Mouse (Mus musculus) spleen, adult 2 months (tissue): ENCODE results near the gene Bsn.

Source experiments
- CTCF ChIP-seq: fragments of 200-500 bp; IDR thresholded peaks from 2 replicates; pipeline ENCODE4 v1.5.1; 2011; ENCODE audit warnings: mild to moderate bottlenecking, inconsistent platforms; ENCODE audit not compliant: insufficient read depth, insufficient read length, insufficient replicate concordance; ENCODE audit errors: extremely low read depth
- POLR2A ChIP-seq: fragments of 200-500 bp; IDR thresholded peaks from 2 replicates; pipeline ENCODE4 v1.6.1; 2011; ENCODE audit warnings: low read depth, low read length, inconsistent platforms

DNA sequence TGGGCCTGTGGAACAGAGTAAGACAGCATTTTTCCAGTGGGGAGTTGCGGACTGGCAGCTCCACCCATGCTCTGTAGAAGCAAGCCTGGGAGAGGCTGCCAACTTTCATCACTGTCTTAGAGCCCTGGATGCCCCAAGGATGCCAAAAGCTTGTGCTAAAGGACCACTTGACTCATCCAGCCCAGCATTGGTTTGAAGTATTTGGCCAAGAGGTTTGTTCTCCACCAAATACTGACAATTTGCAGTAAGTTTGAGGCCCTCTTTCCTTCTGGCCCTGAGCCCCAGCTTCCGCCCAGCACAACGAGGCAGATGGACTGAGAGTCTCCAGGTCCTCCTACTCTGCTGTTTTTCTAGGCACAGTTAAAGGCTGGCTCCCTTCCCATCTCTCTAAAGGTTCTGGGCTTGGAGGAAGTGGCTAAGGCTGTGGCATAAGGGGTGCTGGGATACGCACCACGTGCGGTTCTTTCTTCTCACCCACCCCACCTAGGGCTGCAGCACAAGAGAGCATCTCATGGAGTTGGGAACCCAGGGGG is 53.2 kb downstream of the Bsn start:
- TF ChIP-seq CTCF (no peak), POLR2A (no peak)
